Mouse (Mus musculus) embryo, embryonic 10.5 days (tissue): ENCODE results near the gene 4921530L21Rik.

Source experiments
- DNase-seq: peaks from one replicate; pipeline ENCODE4 v3.0.0-alpha.2; 2015; ENCODE audit warnings: low spot score

4921530L21Rik gene

GRCm38 (mm10) chr14:95880954-95881353 is at the start of gene 4921530L21Rik:
Gene 4921530L21Rik (plus strand): TSS chr14:95881254.
- no peak for DNase-seq

GRCm38 (mm10) chr14:95833866-95834265 is 47.2 kb upstream of the 4921530L21Rik start:
- no peak for DNase-seq

- DNase-seq, result no peak
These were observed 18.1 kb upstream of the 4921530L21Rik start for GRCm38 (mm10) chr14:95862981-95863380.

GRCm38 (mm10) chr14:95865676-95866416 is 15.2 kb upstream of the 4921530L21Rik start:
- DNase-seq, result no peak

GRCm38 (mm10) chr14:95872020-95872419 is 9.0 kb upstream of the 4921530L21Rik start:
- DNase-seq, result no peak

GRCm38 (mm10) chr14:95876785-95877510 is 4.1 kb upstream of the 4921530L21Rik start:
- no peak for DNase-seq

- no peak for DNase-seq
These were observed 3.5 kb upstream of the 4921530L21Rik start for GRCm38 (mm10) chr14:95877548-95877947.

- no peak for DNase-seq
These were observed 18.4 kb downstream of the 4921530L21Rik start for GRCm38 (mm10) chr14:95899458-95899857.

GRCm38 (mm10) chr14:95904591-95905095 is 23.6 kb downstream of the 4921530L21Rik start:
- no peak for DNase-seq

- no peak for DNase-seq
These were observed 32.2 kb downstream of the 4921530L21Rik start for GRCm38 (mm10) chr14:95913293-95913692.

- DNase-seq, result no peak
These were observed 45.7 kb downstream of the 4921530L21Rik start for GRCm38 (mm10) chr14:95926742-95927141.

- no peak for DNase-seq
These were observed 47.0 kb downstream of the 4921530L21Rik start for GRCm38 (mm10) chr14:95927810-95928785.
